Mouse (Mus musculus) layer of hippocampus, postnatal 10 days (tissue): ENCODE measurements around the gene Fndc4. TPM values are rescaled to one million over a fixed set of nuclear protein-coding genes. Genes with fewer than 3 reads are reported as not detected.
A peak's percentile ranks its signal among the peaks of the same experiment; 100 is the strongest.

ENCODE experiments used
- DNase-seq, 2 experiments: peaks; one replicate each; pipeline ENCODE4 v3.0.0; 2021; ENCODE audit warnings: low spot score in 2 of 2
- long read RNA-seq: library from polyadenylated mRNA; stranded (forward); transcript quantifications from one replicate; pipeline ENCODE4 v2.0.0, GENCODE M21; 2023
- total RNA-seq, 2 experiments: library from RNA; stranded (reverse); gene quantifications; 2 replicates each; pipeline ENCODE4 v1.2.3; 2021

The Fndc4 gene
- 100 to 1,000 TPM; 164 to 185 TPM for total RNA-seq
- long read RNA-seq, transcript Fndc4-202 (7 exons, 2,333 nt) = major isoform, 55 of 103 reads
- long read RNA-seq, transcript Fndc4-201 (8 exons, 1,375 nt) = minor isoform, 27 of 103 reads
- long read RNA-seq, partial matches to known transcripts = 10 of 103 reads
- long read RNA-seq, other reads (novel, unspliced or antisense) = 11 of 103 reads

DNA sequence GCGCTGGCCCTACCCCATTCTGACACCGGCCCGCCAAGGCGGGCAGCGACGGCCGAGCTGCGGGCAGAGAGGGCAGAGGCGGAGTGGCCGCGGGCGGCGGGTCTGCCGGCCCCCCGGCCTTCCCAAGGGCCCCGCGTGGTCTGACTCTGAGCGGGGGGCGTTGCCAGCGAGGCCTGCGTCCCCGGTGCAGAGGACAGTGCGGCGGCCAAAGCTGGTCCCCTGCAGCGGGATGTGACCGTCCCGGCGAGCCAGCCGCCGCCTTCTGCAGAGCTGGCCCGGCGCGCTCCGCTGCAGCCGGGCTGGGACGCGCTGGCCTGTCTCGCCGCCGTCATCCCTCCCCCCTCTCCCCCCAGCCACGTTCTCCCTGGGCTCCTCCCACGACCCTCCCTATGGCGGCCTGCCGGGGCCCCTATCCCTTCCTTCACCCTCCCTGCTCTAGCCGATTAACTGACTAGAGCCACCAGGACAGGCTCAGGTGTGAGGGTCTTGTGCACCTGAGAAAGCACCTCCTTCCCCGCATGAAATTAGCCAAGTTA is at the start of gene Fndc4:
Gene Fndc4, minus strand, starts transcription at position 475 of the 536 bp plus-strand sequence.
- DNase-seq = peak; percentile 61 to 78

DNA sequence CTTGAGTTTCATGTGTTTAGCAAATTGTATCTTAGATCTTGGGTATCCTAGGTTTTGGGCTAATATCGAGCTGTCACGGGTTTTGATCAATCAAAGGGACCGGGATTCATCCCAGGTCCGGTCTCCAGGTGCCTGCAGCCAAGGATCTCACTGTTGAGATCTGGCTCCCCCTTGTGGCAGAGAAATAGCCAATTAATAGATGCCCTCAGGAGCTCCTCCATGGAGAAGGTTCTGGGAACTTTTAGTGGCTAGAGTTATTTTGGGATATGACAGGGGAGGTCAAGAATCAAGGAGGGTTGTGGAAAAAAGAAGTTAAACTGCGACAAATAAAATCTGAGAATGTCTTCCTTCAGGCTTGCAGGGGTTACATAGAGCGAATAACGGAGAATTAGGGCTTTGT is 32.4 kb upstream of the Fndc4 start:
- peak; percentile 57 to 73 for DNase-seq

- DNase-seq = no peak
Observed at GRCm38 (mm10) chr5:31326850-31327249, 31.0 kb upstream of the Fndc4 start.

GRCm38 (mm10) chr5:31324085-31324484 is 28.2 kb upstream of the Fndc4 start:
- no peak for DNase-seq

- DNase-seq = no peak
Observed at GRCm38 (mm10) chr5:31322776-31323175, 26.9 kb upstream of the Fndc4 start.

DNA sequence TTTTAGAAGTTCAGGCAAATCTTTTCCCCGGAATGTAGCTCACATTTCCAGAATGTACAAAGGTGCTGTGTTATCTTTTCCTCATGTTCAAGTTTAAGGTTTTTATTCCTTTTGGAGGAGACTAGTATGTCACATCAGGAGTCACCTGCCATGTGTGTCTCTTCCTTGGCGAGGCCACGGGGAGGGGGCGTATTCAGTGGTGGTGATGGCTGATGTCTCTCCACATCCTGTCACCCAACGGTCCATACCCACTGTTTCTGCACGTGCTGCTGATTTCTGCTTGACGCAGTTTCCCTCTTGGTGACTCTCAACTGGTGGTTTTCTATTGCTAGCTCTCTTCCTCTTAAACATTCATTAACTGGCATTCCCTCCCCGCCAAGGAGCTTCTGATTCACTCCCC is 16.9 kb upstream of the Fndc4 start:
- no peak for DNase-seq

DNA sequence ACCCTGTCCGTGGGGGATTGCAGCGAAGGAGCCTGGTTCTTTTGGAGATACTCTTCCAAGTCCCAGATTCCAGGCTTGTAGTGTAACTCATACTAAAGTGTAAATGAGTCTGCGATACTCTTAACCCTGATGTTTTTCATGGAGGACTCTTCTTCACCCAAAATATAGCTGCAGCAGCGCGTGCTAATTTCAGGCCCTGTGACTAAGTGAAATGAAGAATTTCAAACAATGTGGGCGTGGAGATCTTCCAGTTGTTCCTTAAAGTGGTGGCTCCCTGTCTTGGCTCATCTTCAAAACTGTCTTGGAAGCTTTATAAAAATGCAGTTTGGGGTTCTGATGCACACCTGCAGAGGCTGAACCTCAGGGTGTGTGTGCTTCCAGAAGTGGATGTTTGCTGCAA is 7.2 kb upstream of the Fndc4 start:
- DNase-seq = no peak

- DNase-seq = no peak
Observed at GRCm38 (mm10) chr5:31301866-31302265, 6.0 kb upstream of the Fndc4 start.

- no peak for DNase-seq
Observed at GRCm38 (mm10) chr5:31298486-31298885, 2.6 kb upstream of the Fndc4 start.

DNA sequence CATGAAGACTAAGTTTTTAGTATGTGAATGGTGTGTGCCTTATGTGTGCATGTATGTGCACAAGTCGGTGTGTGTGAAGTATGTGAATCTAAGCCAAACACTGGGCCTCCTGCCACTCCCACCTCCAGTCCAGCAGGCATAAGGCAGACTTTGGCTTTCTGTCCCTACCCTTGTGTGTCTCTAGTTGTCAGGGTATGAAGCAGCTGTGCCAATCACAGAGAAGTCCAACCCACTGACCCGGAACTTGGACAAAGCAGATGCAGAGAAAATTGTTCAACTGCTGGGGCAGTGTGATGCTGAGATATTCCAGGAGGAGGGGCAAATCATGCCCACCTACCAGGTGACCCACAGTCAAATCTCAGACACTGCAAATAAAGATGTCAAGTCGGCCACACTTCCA is 2.1 kb upstream of the Fndc4 start:
- no peak for DNase-seq

GRCm38 (mm10) chr5:31297047-31297757 is 1.3 kb upstream of the Fndc4 start, which contains the start of gene Gckr:
Gene Gckr, plus strand, starts transcription at chr5:31297443.
- DNase-seq = no peak

DNA sequence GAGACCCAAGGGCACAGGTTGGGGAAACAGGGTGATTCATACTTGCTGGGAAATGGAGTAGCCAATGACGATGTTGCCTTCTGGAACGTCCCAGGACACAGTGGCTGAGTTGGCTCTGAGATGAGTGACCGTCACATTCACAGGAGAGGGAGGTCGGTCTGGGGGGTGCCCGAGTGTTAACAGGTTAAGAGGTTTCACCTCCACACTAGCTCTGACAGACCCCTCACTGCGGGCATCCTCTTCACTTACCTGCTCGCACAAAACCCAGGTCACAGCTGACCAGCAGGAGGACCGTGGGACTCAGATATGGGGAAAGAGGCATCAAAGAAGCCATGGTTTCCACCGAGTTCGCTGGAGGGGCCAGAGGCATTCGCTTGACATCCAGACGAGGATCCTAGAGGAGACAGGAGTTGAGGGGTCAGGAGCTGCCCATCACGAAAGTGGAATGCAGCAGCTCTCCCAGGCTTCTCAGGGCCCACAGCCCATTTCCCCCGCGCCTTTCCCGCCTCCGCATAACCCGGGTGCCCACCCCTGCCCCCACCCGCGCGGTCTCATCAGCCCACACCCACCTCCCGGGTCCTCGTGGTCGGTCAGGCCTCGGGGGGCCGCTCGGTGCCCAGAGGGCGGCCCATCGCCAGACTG is 795 bp downstream of the Fndc4 start:
- DNase-seq = peak in 1 of 2 experiments; percentile 25

GRCm38 (mm10) chr5:31291361-31291688 is 4.6 kb downstream of the Fndc4 start:
- no peak for DNase-seq

- DNase-seq = peak; percentile 93 to 94
Observed at GRCm38 (mm10) chr5:31290521-31291360, 5.1 kb downstream of the Fndc4 start, which contains the start of gene Ift172. Gene Ift172, minus strand, starts transcription at chr5:31291116.

- DNase-seq = no peak
Observed at GRCm38 (mm10) chr5:31289626-31290230, 6.2 kb downstream of the Fndc4 start.

DNA sequence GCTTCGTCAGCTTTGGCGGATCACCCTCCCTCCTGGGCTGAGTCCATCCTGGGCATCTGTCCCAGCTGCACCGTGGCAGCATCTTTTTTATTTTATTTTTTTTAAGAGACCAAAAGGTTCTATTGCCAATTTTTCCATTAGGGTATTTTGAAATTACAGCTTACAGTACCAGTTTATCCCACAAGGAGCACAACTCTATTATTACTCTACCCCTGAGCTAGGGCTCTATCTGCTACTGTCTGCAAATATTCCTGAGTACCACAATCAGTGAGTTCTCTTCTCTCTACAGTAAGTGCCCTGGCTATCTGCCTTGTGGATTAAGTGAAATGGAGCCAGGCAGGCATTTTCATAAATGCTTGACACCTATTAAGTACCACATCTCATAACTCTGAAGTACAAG is 7.2 kb downstream of the Fndc4 start:
- DNase-seq = no peak

DNA sequence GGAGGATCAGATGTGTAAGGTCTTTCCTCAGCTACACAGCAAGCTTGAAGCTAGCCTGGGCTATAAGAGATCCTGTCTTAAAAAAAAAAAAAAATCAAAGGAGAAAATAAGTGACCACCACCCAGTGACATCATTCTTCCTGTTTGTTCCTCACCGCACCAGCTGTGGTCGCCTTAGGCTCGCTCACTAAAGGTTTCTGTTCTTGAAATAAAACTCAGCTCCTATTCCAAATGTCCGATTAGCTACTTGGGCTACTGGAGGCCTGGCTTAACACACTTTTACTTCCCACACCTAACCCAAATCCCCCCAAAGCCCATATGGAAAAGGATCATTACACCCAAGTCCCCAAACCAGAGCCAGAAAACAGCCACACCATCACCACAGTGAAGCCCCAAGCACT is 7.7 kb downstream of the Fndc4 start:
- no peak for DNase-seq

DNA sequence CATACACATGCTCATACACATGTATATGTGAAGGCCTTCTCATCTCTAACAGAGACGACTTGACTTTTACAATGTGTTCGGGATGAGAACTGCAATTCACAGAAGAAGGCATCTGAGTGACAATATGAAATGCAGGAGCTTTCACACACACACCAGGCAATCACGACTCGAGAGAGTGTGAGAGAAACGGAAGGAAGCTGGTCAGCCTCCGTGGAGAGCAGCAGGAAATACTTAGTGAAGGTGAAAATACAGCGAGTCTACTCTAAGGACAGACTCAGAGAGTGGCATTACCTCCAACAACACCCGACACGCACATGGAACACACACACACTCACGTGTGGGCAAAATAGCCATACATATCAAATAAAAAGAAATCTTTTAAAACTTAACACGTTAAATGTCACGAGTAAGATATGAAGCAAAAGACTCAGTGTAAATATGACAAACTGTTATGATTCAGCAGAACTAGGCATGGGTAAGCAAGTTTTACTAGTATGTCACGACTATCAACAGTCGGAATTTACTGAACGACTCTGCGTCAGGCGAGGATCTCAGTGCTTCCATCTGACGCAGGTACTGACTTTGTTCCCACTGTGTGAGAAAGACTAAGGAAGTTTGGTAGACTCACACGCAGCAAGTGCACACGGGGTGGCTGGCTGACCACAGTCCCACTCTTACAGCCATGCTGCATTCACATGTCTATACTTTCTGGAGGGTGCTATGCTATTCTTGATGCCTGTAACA is 16.5 kb downstream of the Fndc4 start:
- DNase-seq = no peak

DNA sequence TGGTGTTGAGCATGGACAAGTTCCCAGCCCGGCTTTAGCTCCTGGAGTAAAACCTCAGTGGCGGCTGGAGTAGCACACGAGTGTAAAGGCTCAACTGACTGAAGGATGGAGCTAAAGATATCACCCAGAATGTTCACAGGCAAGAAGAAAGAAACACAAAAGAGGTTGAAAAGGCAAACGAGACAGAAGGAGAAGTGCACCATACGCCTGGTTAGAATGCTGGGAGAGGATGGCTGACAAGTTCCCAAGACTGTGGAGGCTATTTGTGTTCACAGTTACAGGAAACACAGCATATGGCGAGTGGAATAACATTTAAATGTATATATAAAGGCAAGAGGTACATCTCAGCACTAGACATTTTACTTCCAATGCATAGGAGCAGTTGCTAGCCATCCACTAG is 22.9 kb downstream of the Fndc4 start:
- DNase-seq = no peak

- DNase-seq = no peak
Observed at GRCm38 (mm10) chr5:31267686-31268085, 28.2 kb downstream of the Fndc4 start.
